Mouse (Mus musculus) midbrain, embryonic 15.5 days (tissue): ENCODE results near the gene Fhod1. TPM values are rescaled to one million over a fixed set of nuclear protein-coding genes. Genes with fewer than 3 reads are reported as not detected.

ENCODE experiments used
- ATAC-seq: fragments of 200-750 bp; cut with Nextera tagmentation; replicated peaks from 2 replicates; pipeline ENCODE4 v1.8.0; 2017; ENCODE audit warnings: moderate TSS enrichment
- H3K27ac ChIP-seq: fragments of 300-500 bp; sonication (generic); 2 replicates; pipeline ENCODE4 v1.5.1; 2015; ENCODE audit warnings: mild to moderate bottlenecking, inconsistent platforms
- H3K27me3 ChIP-seq: fragments of 300-500 bp; sonication (generic); replicated peaks from 2 replicates; pipeline ENCODE4 v1.6.1; 2015; ENCODE audit warnings: inconsistent platforms
- H3K36me3 ChIP-seq: fragments of 300-500 bp; sonication (generic); replicated peaks from 2 replicates; pipeline ENCODE4 v1.6.1; 2015; ENCODE audit warnings: inconsistent platforms
- H3K4me1 ChIP-seq: fragments of 300-500 bp; sonication (generic); 2 replicates; pipeline ENCODE4 v1.6.1; 2015; ENCODE audit warnings: inconsistent platforms
- H3K4me2 ChIP-seq: fragments of 300-500 bp; sonication (generic); 2 replicates; pipeline ENCODE4 v1.6.1; 2015; ENCODE audit warnings: inconsistent platforms, mild to moderate bottlenecking, moderate library complexity
- H3K4me3 ChIP-seq: fragments of 300-500 bp; sonication (generic); 2 replicates; pipeline ENCODE4 v1.5.1; 2015; ENCODE audit warnings: mild to moderate bottlenecking, inconsistent platforms
- H3K9ac ChIP-seq: fragments of 300-500 bp; sonication (generic); 2 replicates; pipeline ENCODE4 v1.6.1; 2015; ENCODE audit warnings: mild to moderate bottlenecking, inconsistent platforms
- H3K9me3 ChIP-seq: fragments of 300-500 bp; sonication (generic); 2 replicates; pipeline ENCODE4 v1.6.1; 2016; ENCODE audit warnings: inconsistent platforms
- WGBS: fragments of 180-500 bp; shearing (Covaris S2); methylation state at CpG from one replicate; pipeline ENCODE4 v1.1.7; 2015; ENCODE audit warnings: mixed read lengths; 5-methylcytosine and 5-hydroxymethylcytosine counted together
- polyA plus RNA-seq: library from polyadenylated mRNA; unstranded; fragments of >200 nt; fragmentation: Nextera tagmentation; extraction: Ambion mirVana; gene quantifications from 2 replicates; pipeline ENCODE4 v1.2.1, GENCODE M21; 2015

The Fhod1 gene
- polyA plus RNA-seq, 1 experiment from 2014 or later: 0.88 TPM

DNA sequence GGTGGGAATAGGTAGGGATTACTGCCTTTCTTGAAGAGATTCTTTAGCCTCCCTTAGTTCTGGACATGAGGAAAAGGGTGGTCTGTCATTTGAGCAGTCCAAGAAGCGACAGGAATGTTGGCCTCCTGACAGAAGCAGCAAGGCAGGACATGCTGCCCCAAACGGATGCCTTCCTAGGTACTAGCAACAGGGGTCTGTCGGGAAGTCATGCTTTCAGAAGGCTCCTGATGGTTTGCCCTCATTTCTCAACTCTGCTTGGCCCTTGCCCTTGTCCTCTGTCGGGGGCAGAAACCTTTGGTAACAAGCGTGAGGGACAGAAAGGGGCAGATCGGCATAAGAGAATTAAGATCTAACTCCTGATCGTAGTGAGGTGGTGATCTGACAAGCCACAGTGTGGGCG, 37.6 kb downstream of the Fhod1 start:
- WGBS: 87% methylated on average over 8 of the region's 8 CpGs
- no peak overlapping the region for H3K27ac ChIP-seq
- H3K4me2 ChIP-seq: no peak overlapping the region
- H3K36me3 ChIP-seq: peaks cover 36% of the 10 kb centered on the region; the same call in 1 of the 2 replicates
- no peaks in the 10 kb centered on the region for H3K9me3 ChIP-seq
- H3K9ac ChIP-seq: no peak overlapping the region
- H3K27me3 ChIP-seq: no peaks in the 10 kb centered on the region
- H3K4me1 ChIP-seq: peaks cover 11% of the 10 kb centered on the region
- no peak overlapping the region for H3K4me3 ChIP-seq
- ATAC-seq: no peak

DNA sequence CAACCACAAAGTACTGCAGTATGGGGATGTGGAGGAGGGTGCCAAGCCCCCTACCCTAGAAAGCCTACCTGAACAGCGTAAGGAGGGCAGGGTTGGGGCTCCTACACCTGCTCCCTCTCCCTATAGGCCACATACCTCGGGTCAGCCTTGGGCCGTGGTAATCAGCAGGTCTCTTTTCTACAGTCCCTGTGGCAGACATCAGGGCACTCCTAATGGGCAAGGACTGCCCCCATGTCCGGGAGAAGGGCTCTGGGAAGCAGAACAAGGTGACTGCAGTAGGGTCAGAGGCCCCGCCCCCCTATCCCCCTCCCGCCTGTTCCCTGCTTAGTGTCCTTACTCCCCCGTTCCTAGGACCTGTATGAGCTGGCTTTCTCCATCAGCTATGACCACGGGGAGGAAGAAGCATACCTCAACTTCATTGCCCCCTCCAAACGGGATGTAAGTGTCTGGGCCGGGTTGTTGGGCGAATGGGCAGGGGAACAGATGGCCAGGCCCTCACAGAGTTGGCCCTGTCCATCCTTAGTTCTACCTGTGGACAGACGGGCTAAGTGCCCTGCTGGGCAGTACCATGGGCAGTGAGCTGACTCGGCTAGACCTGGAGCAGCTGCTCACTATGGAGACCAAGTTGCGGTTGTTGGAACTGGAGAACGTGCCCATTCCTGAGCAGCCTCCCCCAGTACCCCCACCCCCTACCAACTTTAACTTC, 38.5 kb downstream of the Fhod1 start:
- no peak for ATAC-seq
- Histone ChIP-seq H3K27me3 (no peaks in the 10 kb centered on the region), H3K4me2 (no peak overlapping the region), H3K4me1 (peaks cover 11% of the 10 kb centered on the region), H3K36me3 (peaks cover 33% of the 10 kb centered on the region; the same call in 1 of the 2 replicates), H3K9me3 (no peaks in the 10 kb centered on the region), H3K9ac (no peak overlapping the region), H3K4me3 (no peak overlapping the region), H3K27ac (no peak overlapping the region)
- WGBS: 81% methylated on average over 15 of the region's 15 CpGs

DNA sequence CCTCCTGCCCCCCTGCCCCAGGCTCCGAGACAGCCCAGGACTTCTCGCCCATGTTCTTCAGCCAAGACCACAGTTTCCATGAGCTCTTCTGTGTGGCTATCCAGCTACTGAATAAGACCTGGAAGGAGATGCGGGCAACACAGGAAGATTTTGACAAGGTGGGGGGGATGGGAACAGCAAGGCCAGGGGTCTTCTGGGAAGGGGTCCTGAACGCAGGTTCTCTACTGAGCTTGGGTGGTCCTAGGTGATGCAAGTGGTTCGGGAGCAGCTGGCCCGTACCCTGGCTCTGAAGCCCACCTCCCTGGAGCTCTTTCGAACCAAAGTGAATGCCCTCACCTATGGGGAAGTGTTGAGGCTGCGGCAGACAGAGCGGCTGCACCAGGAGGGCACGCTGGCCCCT, 39.3 kb downstream of the Fhod1 start:
- Histone ChIP-seq H3K27ac (no peak overlapping the region), H3K9ac (no peak overlapping the region), H3K9me3 (no peaks in the 10 kb centered on the region), H3K4me1 (peaks cover 11% of the 10 kb centered on the region), H3K36me3 (peaks cover 34% of the 10 kb centered on the region; the same call in 1 of the 2 replicates), H3K4me2 (no peak overlapping the region), H3K4me3 (no peak overlapping the region), H3K27me3 (no peaks in the 10 kb centered on the region)
- WGBS: 92% methylated on average over 10 of the region's 10 CpGs
- no peak for ATAC-seq

DNA sequence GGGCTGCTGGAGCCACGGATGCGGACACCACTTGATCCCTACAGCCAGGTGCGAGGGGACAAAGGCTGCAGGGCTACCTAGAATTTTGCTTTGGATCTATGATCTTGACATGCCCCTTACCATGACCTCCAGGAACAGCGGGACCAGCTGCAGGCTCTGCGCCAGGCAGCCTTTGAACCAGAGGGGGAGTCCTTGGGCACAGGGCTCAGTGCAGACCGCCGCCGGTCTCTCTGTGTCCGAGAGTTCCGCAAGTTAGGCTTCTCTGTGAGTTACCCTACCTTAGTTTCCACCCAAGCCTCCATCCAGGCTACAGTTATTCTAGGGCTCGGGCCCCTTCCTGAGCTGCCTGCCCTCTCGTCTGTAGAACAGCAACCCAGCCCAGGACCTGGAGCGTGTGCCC, 40.1 kb downstream of the Fhod1 start:
- peaks cover 11% of the 10 kb centered on the region for H3K4me1 ChIP-seq
- H3K4me2 ChIP-seq: no peak overlapping the region
- ATAC-seq: no peak
- no peak overlapping the region for H3K27ac ChIP-seq
- H3K4me3 ChIP-seq: no peak overlapping the region
- H3K9ac ChIP-seq: no peak overlapping the region
- no peaks in the 10 kb centered on the region for H3K9me3 ChIP-seq
- peaks cover 35% of the 10 kb centered on the region; the same call in 1 of the 2 replicates for H3K36me3 ChIP-seq
- no peaks in the 10 kb centered on the region for H3K27me3 ChIP-seq
- 95% methylated on average over 13 of the region's 13 CpGs for WGBS

DNA sequence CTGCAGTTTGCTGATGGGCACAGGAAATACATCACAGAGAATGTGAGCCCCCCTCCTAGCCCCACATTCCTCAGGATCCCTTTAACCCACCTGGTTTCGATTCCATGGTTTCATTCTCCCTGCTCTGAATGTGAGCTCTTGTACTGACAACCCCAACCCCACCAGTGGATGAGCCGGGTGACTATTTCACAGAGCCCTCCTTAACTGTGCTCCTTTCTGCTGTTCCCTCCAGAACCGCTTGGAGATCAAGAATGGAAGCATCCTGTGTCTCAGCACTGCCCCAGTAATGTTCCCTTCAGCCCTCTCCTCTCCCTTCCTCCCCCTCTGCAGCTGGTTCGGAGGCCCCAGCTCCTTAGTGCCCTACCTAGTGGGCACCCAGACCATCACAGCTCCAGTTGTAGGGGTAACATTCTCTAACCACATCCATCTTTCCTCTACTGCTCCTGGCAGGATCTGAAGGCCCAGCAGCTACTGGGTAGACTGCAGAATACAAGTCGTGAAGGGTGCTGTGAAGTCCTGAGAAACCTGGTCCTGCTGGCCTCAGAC, 41.5 kb downstream of the Fhod1 start:
- Histone ChIP-seq H3K4me3 (no peak overlapping the region), H3K4me2 (peak overlapping the region; percentile 43), H3K36me3 (peaks cover 34% of the 10 kb centered on the region), H3K9ac (no peak overlapping the region), H3K27me3 (no peaks in the 10 kb centered on the region), H3K27ac (no peak overlapping the region), H3K4me1 (peaks cover 11% of the 10 kb centered on the region), H3K9me3 (no peaks in the 10 kb centered on the region)
- ATAC-seq: peak; percentile 2; the same call in 1 of the 2 replicates
- 50% methylated on average over 5 of the region's 5 CpGs for WGBS

DNA sequence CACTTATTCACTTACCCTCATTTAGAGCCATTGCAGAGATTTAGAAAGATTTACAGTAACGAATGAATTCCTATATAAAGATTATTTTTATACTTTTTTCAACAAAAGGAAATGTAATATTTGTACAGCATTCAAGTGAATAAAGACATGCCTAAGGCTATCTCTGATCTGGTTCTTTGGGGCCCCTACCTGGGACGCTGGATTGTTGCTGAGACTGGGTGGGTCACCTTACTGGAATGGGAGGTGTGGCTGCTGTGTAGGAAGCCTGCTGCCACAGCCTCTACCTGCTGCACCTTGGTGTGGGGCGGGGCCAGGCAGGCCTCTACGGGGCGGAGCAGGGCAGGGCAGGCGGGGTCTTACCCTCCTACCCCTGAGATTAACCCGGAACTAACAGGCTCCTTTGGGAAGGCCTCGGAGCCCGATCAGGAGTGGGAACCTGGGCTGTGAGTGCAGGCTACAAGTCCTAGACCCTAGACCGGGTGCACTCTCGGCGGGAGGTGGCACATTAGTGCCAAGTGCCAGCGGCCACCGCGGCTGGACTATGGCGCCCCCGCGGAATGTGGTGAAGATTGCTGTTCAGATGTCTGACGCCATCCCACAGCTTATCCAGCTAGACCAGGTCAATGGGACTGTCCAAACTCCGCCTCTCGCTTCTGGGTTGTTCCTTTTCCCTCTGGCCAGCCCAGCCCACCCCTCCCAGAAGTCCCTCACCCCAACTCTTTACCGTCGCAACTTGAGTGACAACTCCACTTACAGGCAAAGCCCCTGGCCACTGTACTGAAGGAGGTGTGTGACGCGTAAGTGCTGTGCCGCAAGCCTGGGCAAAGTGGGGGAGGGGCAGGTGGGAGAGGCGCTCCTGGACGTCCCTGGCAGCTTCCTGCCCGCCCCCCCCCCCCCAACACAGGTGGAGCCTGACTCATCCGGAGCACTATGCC, 42.3 kb downstream of the Fhod1 start, which contains the start of gene Elmo3:
Gene Elmo3 (plus strand): TSS at position 391 of the 935 bp plus-strand sequence.
- Histone ChIP-seq H3K9ac (no peak within 1 kb of the TSS), H3K4me3 (0 out of 2 replicates have a peak within 1 kb of the TSS, but pooled peaks have one; percentile 13), H3K9me3 (no peaks in the 10 kb centered on the region), H3K4me1 (peaks cover 11% of the 10 kb centered on the region), H3K4me2 (peak within 1 kb of the TSS; percentile 43), H3K27ac (0 out of 2 replicates have a peak within 1 kb of the TSS, but pooled peaks have one; percentile 9), H3K36me3 (peaks cover 41% of the 10 kb centered on the region), H3K27me3 (no peaks in the 10 kb centered on the region)
- WGBS: 10% methylated on average over 30 of the region's 30 CpGs
- ATAC-seq: peak; percentile 62

DNA sequence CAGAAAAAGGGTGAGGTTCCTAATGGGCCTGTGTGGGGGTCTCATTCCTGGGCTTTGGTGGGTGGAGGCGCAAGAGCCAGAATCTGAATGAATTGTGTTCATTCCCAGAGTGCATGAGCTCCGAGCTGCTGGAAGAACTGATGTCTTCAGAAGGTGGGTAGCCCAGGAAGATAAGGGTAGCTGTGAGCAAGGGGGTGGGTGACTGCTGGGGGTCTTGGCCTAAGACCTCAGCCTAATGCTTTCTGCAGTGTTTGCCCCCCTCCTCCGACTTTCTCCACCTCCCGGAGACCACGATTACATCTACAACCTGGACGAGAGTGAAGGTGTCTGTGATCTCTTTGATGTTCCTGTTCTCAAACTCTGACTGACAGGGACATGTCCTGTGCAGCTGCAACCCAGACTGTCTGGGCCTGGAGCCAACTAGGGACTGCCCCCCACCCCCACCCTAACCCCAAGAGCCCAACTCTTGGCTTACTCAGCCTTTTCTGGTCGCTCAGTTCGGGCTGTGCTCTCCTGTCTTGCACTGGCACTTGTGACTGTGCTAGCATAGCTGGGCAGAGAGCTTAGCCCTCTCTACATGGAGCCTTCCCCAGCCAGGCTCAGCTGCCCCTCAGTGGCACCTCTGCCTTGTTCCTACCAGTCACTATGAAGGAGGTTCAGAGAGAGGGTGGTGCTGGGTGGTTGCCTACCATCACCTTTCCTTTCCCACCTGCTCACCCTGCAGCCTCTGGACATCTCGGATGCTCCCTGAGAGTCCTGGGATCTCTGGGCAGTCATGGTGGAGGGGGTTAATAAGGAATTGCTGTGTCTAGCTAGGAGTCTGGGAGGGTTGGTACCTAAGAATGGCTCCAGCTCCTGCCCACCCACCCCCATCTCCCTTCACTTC, 43.2 kb downstream of the Fhod1 start:
- ATAC-seq: peak; percentile 30
- WGBS: 60% methylated on average over 9 of the region's 9 CpGs
- Histone ChIP-seq H3K4me3 (no peak overlapping the region), H3K4me2 (no peak overlapping the region), H3K9me3 (no peaks in the 10 kb centered on the region), H3K9ac (no peak overlapping the region), H3K36me3 (peaks cover 41% of the 10 kb centered on the region), H3K4me1 (peaks cover 11% of the 10 kb centered on the region), H3K27me3 (no peaks in the 10 kb centered on the region), H3K27ac (0 out of 2 replicates have a peak overlapping the region, but pooled peaks have one; percentile 9)

DNA sequence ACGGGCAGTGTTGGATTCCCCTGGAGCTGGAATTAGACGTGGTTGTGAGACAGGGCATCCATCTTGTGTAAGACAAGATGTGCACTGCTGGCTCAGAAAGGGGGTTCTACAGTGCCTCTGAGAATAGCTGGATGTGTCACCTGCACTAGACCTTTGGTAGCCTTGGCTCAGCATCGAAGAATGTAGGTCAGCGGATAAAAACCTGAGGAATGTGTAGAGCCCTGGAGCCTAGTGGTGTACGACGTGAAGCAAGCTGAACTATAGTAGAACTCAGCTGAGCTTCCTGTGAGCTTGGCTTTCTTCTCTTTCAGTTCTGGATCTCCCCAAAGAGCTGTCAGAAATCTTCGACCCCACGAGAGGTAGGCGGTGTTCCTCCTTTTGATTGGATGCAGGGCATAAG, 43.9 kb downstream of the Fhod1 start:
- Histone ChIP-seq H3K27me3 (no peaks in the 10 kb centered on the region), H3K4me1 (peaks cover 16% of the 10 kb centered on the region), H3K4me3 (no peak overlapping the region), H3K9me3 (no peaks in the 10 kb centered on the region), H3K27ac (no peak overlapping the region), H3K4me2 (no peak overlapping the region), H3K9ac (no peak overlapping the region), H3K36me3 (peaks cover 41% of the 10 kb centered on the region)
- WGBS: 87% methylated on average over 9 of the region's 9 CpGs
- no peak for ATAC-seq

DNA sequence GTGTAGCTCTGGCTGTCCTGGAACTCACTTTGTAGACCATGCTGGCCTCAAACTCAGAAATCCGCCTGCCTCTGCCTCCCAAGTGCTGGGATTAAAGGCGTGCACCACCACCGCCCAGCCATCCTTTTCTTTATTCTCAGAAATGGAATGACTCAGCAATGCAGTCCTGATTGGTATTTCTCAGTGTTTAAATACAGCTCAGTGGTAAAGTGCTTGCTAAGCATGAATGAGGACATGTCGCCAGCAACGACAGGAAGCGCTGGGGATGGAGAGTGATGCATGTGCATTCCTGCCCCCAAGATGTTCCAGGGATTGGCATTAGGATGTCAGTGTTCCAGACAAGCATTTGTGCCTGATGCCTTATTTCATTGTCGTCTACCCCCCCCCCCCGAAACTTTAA, 44.4 kb downstream of the Fhod1 start:
- no peak overlapping the region for H3K4me3 ChIP-seq
- H3K36me3 ChIP-seq: peaks cover 41% of the 10 kb centered on the region
- H3K27ac ChIP-seq: no peak overlapping the region
- H3K9me3 ChIP-seq: no peaks in the 10 kb centered on the region
- H3K27me3 ChIP-seq: no peaks in the 10 kb centered on the region
- peaks cover 20% of the 10 kb centered on the region for H3K4me1 ChIP-seq
- no peak overlapping the region for H3K9ac ChIP-seq
- ATAC-seq: no peak
- H3K4me2 ChIP-seq: no peak overlapping the region
- 89% methylated on average over 8 of the region's 8 CpGs for WGBS

DNA sequence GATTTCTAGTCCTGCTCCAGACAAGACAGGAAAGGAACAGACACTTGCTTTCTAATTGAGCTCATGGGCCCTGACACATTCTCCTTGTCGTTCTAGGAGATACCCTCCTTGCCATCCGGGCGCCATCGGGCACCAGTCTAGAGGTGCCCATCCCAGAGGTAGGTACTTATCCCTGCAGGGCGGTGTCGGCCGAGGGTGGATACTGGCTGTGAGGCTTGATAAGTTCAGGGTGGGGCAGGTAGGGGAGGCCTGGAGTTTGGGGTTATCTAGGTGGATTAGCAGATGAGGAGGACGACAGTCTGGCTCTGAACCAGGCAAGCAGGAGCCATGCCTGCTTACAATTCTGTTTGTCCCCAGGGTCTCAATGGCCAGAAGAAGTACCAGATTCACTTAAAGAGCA, 47.8 kb downstream of the Fhod1 start:
- WGBS: 96% methylated on average over 8 of the region's 8 CpGs
- no peak overlapping the region for H3K4me3 ChIP-seq
- ATAC-seq: no peak
- H3K36me3 ChIP-seq: peaks cover 34% of the 10 kb centered on the region
- H3K9ac ChIP-seq: no peak overlapping the region
- no peaks in the 10 kb centered on the region for H3K27me3 ChIP-seq
- no peaks in the 10 kb centered on the region for H3K9me3 ChIP-seq
- H3K4me2 ChIP-seq: no peak overlapping the region
- H3K27ac ChIP-seq: no peak overlapping the region
- peaks cover 21% of the 10 kb centered on the region for H3K4me1 ChIP-seq

DNA sequence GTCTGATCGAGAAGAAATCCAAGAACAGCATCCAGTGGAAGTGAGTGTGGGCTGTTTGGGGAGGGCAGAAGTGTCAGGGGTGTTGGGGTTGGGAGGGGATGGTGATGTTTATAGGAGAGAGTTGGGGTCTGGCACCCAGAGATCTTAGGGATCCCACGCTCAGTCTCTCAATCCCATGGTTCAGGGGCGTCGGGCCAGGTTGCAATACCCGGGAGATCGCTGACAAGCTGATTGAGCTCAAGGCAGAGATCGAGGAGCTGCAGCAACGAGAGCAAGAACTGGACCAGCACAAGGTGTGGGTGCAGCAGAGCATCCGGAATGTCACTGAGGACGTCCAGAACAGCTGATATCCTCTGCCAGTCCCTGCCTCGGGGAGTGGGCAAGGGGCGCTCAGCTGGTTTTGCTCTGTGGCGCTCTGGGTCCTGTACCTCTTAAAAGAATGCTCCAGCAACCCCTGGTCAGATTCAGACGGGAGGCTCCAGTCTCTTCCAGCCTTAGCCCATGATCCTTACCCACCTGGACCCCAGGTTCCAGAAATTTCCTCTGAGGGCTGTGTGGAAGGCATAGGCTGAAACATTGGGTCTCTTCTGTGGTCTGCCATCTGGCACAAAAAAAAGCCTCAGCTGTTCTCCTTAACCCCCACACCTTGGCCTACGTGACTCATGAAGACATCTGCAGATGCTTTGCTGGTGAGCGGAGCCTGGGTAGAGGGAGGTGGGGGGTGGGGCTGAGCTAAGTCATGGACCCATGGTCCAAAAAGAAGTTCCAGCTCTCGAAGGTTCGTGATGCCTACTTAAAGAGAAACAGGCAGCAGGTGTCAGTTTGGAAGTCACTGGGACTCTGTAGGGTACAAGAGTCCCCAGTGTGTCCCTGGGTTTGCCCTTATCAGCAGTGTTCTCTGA, 49.2 kb downstream of the Fhod1 start:
- WGBS: 61% methylated on average over 18 of the region's 18 CpGs
- H3K4me1 ChIP-seq: peaks cover 21% of the 10 kb centered on the region
- H3K4me2 ChIP-seq: peak overlapping the region; percentile 99
- H3K4me3 ChIP-seq: peak overlapping the region; percentile 100
- no peak for ATAC-seq
- peaks cover 29% of the 10 kb centered on the region for H3K36me3 ChIP-seq
- H3K27ac ChIP-seq: no peak overlapping the region; the same call in 1 of the 2 replicates
- peak overlapping the region; percentile 99 for H3K9ac ChIP-seq
- H3K9me3 ChIP-seq: no peaks in the 10 kb centered on the region
- no peaks in the 10 kb centered on the region for H3K27me3 ChIP-seq
